Comparison of ENCODE assay signal across 15 mouse cellular contexts in genomic region chr10:5504761-5505160, GRCm38 (mm10).
"Had no signal": no experiment of that assay in that cellular context is flagged by ENCODE, and none has a peak within 500 bp of the region (broad histone marks: within the 10 kb centered on the region; RNA-seq: fewer than 3 reads in every experiment).

No protein-coding gene starts in this region.

- H3K4me1 ChIP-seq: limb, embryonic 10.5 days; midbrain, embryonic 10.5 days; neural tube, embryonic 13.5 days had no signal

- H3K27ac ChIP-seq: kidney, postnatal 0 days; left cerebral cortex, adult 2 months; limb, embryonic 10.5 days; midbrain, embryonic 10.5 days; neural tube, embryonic 13.5 days had no signal

- H3K4me2 ChIP-seq: liver, embryonic 11.5 days; lung, embryonic 14.5 days; neural tube, embryonic 13.5 days had no signal

- H3K4me3 ChIP-seq: left cerebral cortex, adult 2 months; limb, embryonic 10.5 days; midbrain, embryonic 10.5 days; neural tube, embryonic 13.5 days had no signal

- H3K9ac ChIP-seq: lung, embryonic 14.5 days; neural tube, embryonic 13.5 days had no signal

- H3K27me3 ChIP-seq: neural tube, embryonic 13.5 days had no signal

- H3K9me3 ChIP-seq: limb, embryonic 10.5 days; neural tube, embryonic 13.5 days had no signal

- DNase-seq: kidney, adult 8-10 months; kidney, postnatal 36 days; layer of hippocampus, adult 9-11 months; lung, embryonic 14.5 days; lung, postnatal 10 days; lung, postnatal 4 days; midbrain, embryonic 14.5 days; retina, postnatal 1 day; thymus, postnatal 36 days had no signal

- H3K36me3 ChIP-seq: limb, embryonic 10.5 days; midbrain, embryonic 10.5 days; neural tube, embryonic 13.5 days had no signal
